Mouse (Mus musculus) c-Kit-positive CD71-positive TER-119-positive erythroid progenitor cells, embryonic 14.5 days (primary cell): ENCODE results near the gene Duoxa2.
A peak's percentile ranks its signal among the peaks of the same experiment; 100 is the strongest.
"Not testable (repeated sequence)": the region's sequence is repeated elsewhere in the genome, so short reads cannot be mapped to it uniquely, and the experiment has no call there.

ENCODE experiments used
- DNase-seq: peaks from one replicate; pipeline ENCODE4 v3.0.0-alpha.2; 2013; ENCODE audit warnings: low spot score

The Duoxa2 gene

DNA sequence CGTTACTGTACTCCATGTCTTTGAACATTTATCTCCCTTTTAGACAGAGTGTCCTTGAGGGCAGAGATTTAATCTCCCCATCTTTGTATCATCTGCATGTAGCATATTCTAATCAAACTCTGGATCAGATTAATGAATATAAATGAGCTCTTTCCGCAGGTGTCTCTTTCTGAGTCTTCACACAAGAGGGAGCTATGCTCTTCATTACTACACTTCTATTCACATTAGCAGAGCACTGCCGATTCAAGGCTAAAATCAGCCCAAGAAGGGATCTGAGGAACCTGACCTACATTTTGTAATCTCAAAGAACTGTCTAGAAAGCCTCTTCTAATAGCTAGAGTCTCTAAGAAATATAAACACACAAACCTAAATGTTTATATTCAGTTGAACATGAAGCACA lies 10.9 kb downstream of the Duoxa2 start:
- DNase-seq = no peak

DNA sequence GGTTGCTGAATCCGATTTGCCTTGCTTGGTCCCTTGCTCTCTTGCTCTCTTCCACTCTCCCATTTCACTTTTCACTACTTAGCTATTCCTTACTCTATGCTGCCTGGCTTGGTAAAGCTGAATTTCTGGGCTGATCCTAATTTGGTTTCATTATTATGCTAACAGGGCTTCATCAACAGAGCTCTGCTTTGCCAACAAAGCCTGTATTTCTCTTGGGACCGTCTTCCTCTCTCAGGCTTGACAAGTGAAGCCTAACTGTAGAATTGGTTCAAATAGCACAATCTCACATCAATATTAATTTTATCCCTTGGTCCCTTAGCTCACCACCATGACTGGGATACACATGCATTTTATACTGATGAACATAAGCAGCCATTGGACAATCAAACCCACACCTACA lies 12.9 kb downstream of the Duoxa2 start:
- no peak for DNase-seq

DNA sequence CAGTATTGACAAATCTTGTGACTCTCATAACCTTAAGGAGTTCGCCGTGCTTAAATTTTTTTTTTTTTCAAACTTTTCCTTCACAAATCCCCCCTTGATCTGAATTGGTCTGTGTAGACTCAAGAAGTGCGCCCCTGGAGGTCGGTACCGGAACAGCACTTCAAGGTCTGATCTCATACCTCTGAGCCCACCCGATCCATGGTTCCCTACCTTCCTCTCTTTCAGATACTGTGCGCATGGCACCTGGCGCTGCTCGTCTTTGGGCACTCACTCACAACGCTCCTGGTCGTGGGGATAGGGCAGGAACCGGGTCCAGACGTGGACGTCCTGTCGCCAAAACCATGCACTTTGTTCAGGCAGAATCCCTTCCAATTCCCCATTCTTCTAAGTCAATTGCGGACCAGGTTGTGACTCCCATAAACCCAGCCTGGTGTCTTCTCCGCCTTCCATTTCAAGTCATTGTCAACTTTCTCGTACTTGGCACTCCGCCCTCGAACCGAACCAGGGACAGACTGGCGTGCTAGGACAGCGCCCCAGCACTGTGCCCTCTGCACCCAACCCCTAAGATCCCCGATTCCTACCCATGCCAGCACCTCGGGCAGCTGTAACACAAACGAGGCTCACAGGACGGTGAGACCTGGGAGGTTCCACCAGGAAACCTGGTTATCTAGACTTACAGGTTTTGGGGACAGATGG lies 14.2 kb downstream of the Duoxa2 start:
- DNase-seq = peak; percentile 51

DNA sequence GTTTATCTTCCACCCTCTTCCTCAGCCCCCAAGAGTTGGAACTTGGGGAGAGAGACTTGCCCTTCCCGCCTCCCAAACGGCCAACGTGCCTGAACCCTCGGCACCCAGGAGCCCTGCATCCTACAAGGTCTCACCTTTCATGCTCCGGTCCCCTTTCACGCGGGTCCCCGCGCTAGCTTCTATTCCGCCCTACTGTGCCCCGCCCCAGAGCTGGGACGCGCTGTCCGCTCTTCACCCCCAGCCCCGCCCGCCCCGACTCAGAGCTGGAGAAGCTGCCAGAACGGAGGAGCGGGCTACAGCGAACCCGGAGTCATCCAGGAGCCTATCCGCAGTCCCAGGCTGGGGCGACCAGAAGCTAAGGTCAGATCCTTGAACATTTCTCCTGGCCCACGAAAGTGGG lies 14.8 kb downstream of the Duoxa2 start, which contains the start of gene Duoxa1:
TSS of gene Duoxa1 (minus strand) at position 195 of the 400 bp plus-strand sequence.
- no peak for DNase-seq

DNA sequence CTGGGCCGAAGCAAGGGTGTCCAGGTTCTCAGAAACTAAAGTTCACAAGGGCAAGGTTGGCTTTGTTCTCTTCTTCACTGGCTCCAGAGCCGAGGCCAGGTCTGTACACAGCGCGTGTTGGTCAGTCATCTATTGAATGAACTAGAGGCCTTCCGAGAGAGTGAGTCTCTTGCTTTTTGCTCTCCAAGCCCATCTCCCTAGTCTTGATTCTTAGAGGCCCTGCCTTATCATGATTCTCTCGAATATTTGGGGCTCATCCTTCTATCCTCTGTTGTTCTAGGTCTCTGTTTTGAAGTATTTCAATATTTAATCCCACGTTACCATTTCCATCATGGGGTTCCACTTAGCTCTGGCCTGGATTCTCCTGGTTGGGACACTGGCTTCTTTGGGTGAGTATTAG lies 16.7 kb downstream of the Duoxa2 start, which contains the start of gene Duox1:
TSS of gene Duox1 (plus strand) at position 301 of the 400 bp plus-strand sequence.
- DNase-seq = no peak

DNA sequence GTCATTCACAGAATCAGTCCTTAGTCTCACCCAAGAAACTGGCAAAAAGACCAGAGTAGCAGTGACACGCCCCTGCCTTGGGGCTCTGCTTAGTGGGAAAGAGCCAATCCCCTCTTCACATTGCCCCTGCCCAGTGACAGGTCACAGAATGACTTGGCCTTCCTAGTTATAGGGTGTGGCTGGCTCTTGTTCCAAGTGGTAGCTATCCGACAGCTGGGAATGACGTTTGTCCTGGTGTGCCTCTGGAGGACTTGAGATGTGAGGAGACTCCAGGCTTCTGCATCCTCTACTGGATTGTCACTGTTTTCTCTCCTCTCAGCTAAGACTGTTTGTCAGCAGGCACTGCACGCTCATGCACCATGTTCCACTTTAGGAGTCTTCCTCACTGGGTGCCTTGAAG lies 18.7 kb downstream of the Duoxa2 start:
- no peak for DNase-seq

DNA sequence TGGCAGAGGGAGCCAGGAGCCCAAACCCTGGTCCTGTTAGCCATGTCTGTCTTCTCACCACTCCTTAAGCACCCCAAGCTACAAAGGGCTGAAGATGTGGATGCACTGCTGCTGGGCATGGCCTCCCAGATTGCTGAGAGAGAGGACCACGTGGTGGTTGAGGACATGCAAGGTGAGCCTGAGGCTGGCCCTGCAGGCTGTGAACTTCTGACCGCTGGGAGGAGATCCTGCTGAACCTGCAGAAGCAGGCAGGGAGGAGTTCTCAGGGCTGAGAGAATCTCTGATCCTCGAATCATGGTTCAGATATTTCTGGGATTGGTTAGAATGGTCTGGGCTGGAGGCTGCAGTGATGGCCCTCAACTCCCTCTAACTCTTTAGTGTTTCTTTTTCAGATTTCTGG lies 25.3 kb downstream of the Duoxa2 start:
- no peak for DNase-seq

DNA sequence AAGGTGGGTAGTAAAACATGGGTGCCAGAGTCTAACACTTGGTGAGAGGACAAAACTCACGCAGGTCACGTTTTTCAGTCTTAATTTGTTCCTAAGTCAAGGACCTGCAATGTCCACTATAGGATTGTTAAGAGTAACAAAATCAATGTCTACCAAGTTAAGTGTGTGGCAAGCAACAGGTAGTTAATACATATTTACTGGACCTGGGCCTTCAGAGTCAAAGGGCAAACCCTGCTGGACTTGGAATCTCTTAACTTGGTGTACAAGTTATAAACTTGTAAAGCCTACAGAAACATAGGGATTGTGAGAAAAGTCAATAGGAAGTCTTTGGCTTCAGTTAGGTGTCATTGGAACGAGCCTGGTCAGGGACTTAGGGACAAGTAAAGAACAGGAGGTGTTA lies 25.9 kb downstream of the Duoxa2 start:
- DNase-seq = no peak

DNA sequence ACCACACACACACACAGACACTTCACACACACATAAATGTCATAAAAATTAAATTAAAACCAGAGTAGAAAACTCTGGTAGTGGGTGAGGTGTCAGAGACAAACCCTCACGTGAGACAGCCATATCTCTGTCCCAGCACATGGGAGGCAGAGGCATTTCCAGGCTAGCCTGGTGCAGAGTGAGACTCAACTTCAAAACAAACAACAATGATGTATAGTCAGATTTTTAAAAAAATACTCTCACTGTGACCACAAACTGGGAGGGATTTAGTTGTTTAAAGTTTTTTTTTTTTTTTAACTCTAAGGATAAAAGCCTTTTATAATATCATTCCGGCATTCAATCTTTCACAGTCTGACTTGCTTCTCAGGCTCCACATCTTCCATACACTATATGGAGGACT lies 26.7 kb downstream of the Duoxa2 start:
- no peak for DNase-seq

DNA sequence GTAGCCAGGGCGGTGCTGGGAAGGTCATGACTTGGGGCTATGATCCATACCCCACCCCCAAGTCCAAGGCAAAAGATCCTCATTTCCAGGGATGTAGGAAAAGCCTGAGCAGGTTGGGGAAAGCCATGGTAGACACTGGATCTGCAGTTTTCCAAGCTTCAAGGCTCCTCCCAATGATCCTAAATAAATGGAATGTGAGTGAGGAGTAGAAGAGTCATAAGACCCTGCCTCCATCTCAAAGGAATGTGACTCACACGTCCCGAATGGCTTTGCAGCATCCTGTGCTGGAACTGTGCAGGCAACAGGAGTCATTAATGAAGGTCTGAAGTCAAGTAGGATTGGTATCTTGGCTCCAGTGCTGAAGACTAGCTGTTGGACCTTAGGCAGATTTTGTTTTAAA lies 29.3 kb downstream of the Duoxa2 start:
- DNase-seq = no peak

DNA sequence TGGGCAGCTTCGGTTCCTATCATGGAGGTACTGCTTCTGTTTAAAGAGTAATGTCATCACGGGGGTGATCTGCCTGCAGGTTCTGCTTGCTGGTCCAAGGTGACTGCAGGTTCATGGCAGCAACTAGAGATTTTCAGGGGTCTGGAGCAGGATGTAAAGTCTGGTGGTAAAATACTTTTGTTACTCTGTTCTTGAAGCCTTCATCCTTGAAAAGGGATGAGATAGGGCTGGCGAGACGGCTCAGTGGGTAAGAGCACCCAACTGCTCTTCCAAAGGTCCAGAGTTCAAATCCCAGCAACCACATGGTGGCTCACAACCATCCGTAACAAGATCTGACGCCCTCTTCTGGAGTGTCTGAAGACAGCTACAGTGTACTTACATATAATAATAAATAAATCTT lies 31.6 kb downstream of the Duoxa2 start:
- not testable (repeated sequence) for DNase-seq

DNA sequence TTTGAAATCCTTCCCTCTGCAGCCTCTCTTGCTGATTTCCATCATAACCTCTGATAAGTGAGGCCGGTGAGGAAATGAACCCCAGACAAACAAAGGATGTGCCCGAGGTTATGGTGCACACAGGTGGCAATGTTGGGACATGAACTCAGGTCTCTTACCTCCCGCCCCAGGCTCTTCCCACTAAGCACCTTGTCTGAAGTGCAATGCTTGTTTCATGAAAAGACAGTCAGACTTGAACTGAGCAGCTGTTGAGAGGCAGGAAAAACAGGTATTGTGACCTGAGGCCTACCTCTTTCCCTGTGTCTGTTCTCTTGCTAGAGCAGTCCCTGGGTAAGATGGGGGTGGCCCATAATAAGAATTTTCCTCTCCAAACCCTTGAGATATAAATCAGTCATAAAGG lies 33.5 kb downstream of the Duoxa2 start:
- no peak for DNase-seq

DNA sequence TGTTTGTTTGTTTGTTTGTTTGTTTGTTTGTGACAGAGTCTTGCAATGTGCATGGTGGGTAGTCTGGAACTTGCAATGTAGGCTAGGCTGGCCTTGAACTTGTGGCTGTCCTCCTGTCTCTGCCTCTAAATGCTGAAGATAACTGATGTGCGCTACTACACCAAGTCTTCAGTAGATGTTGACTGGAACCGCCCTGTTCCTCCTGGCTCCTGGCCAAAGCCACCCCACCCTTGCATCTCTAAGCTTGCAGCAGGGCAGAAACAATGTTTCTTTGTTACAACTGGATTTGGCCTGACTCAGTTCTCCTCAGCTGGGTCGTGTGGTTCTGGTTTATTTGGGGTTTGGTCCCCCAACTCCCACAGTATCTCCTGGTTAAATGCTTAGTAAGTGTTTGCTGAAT lies 35.5 kb downstream of the Duoxa2 start:
- no peak for DNase-seq

DNA sequence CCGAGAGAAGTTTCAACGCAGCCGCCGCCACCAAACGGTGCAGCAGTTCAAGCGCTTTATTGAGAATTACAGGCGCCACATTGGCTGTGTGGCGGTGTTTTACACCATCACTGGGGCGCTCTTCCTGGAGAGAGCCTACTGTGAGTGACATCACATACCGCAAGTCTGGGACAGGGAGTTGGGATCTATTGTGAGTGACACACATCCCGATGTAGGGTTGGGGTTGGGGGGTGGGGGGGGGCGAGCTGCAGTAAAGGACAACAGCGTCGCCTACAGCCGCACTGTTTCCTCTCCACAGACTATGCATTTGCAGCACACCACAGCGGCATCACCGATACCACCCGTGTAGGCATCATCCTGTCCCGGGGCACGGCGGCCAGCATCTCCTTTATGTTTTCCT lies 38.6 kb downstream of the Duoxa2 start:
- DNase-seq = no peak

DNA sequence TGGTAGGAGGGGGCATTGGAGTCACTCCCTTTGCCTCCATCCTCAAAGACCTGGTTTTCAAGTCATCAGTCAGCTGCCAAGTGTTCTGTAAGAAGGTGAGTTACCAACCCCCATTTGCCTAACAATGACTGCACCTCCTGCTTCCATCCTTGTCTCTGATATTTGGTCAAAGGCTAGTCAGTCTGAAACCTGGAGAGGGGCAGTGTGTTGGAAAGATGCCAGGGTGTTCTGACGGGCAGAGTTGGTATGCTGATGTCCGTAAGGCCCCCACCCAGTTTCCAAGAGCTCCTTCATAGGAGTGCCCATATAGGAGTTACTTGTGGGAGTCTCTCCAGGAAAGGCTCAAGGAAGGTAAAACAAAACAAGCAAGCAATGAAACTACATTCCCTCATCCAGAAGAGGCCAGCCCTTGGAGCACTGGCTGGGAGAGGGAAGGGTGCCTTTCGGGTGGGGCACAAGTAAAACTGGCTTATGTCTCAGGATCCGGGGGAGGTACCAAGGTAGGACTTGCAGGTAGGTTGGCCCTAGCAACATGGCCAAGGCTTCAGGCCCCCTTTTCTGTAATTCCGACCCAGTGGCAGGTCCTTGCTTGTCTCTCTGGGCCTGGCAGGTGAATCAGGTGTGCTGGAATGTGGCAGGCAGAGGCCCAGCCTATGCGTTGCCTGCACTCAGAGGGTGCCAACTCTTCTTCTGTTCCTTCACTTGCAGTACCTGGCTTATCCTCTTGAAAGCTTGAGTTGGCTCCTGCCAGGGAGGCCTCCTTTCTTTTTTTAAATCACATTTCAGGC lies 46.6 kb downstream of the Duoxa2 start:
- no peak for DNase-seq

DNA sequence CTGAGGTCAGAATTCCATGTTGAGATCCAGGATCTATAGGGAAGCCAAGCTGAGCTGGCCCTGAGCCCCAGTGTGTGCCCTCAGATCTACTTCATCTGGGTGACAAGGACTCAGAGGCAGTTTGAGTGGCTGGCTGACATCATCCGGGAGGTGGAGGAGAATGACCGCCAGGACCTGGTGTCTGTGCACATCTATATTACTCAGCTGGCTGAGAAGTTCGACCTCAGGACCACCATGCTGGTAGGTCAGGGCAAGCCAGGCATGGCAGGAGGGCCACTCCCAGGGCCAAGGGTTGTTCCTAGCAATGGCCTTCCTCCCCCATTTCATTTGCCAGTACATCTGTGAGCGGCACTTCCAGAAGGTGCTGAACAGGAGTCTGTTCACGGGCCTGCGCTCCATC lies 47.5 kb downstream of the Duoxa2 start:
- DNase-seq = not testable (repeated sequence)

DNA sequence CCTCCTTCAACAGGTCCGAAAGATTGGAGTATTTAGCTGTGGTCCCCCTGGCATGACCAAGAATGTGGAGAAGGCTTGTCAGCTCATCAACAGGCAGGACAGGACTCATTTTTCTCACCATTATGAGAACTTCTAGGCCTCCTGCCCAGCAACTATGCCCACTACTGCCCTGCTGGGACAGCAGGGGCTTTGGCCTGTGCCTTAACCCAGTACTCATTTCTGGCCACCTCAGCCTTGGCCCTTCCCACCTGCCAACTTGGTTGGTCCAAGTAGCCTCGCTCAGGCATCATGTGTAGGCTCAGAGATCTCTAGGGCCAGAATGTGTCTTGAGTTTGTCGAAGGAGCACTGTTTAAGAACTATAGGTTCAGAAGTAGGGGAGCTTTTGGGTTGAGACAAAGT lies 48.6 kb downstream of the Duoxa2 start:
- DNase-seq = no peak

DNA sequence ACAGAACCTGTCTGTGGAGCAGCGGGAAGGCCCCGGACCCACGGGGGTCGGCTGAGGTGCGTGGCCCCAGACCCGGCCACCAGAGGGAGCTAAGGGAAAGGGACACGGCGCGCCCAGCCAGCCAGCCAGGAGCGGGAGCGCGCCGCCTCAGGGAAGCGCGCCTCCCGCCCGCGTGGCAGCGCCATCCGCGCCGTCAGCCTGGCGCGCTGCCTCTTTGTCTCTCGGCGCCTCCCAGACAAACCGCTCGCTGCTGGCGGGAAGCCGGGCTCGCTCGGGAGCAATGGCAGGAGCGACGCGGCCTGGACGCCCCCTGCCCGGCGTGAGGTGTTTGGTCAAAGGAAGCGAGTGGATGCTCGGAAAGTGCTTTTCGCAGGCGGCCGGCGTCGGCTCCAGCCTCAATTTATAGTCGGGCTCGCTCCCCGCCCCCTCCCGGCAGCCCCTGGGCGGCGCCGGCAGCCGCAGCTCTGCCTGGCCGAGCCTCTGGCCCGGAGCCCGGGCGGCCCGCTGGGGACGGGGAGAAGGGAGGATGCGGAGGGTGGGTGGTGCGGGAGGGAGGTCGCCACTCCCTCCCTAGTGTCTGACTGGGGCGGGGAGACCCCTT lies 49.9 kb downstream of the Duoxa2 start:
- peak; percentile 74 for DNase-seq

DNA sequence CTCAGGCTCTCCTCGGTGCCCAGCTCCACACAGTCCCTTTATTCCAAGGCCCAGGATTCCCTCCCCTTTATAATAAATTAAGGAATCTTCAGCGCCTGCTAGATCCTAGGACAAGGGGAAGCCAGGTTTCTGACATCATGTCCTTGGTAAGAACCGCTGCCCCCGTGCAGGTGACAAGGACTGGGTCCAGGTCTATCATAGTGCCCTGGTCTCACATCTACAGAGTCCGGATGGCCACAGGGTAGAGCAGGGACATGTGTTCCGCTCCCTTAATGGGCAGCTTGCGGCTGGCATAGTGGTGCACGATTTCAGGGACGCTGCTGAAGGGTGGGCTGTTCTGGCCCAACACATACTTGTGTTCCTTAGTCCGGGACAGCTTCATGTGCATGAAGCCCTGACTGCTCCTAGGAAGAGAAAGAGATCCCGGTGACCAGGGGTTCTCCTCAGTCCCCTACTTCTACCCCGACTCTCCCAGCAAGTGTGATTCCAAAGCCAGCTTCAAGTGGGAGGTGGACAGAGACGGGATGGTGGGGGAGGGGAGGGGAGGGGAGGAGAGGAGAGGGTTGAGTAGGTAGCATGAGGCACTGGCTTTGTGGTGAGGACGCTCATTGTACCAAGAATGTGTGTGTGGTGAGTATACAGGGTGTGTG lies 50.6 kb downstream of the Duoxa2 start:
- peak; percentile 40 for DNase-seq

DNA sequence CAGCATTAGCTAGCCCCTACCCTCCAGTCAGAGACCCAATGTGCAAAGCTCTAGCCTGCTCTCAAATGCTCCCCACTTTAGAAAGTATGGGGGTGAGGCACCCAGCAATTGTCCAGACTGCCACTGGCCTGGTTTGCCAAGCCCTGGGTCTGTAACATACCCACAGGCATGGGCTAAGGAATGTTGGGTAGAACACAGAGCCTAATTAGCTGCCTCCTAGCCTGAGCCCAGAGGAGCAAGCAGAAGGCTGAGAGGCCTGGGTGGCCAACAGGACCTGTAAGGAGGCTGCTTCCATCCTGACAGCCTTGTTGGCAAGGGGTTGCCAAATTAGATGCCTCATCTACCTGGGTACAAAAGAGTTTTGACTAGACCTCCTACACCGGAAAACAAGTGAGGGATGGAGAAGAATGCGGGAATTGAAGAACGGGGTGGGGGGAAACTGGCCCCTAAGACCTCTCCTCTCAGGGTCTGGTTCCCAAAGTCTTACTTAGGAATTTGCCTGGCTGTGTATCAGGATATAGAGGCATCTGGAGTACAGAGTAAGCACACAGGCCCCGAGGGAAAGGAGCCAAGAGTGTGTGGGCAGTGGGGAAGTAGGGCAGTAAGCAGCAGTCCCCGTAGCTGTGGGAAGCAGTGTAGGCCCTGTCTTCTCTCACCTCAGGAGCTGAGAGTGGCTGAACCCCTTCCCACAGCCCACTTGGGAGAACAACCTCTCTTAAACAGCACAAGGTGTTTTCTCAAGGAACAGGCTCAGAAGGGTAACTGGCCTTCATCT lies 52.6 kb downstream of the Duoxa2 start:
- no peak for DNase-seq

DNA sequence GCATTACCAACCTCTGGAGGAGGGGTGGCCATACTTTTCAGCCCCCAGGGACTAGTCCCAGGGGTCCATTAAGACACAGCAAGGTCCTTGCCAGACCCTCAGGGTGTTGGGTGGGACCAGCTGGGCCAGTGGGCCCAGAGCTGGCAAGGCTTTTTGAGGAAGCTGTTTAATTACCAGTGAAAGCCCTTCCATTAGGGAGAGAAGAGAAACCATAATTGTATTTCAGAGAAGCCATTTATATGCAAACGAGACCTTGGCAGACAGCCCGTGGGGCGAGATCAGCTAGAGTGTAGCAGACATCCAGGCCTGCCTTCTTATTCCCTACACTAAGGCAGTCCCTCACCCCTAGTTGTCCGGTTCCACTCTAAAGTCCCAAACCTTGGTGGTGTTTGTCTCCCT lies 53.2 kb downstream of the Duoxa2 start:
- no peak for DNase-seq
